Mouse (Mus musculus): ENCODE data around the gene Osbpl10. TPM values are rescaled to one million over a fixed set of nuclear protein-coding genes. Genes with fewer than 3 reads are reported as not detected.

Osbpl10 gene
- polyA plus RNA-seq, 1 experiment from 2014 or later, result 0.99 TPM

- 48% methylated on average over 6 of the region's 6 CpGs for WGBS
- no peak overlapping the region for H3K4me3 ChIP-seq
- H3K36me3 ChIP-seq (replicated peaks), result no peaks in the 10 kb centered on the region
- H3K9me3 ChIP-seq, result no peaks in the 10 kb centered on the region
- H3K27ac ChIP-seq, result no peak overlapping the region
- peaks cover 14% of the 10 kb centered on the region for H3K4me1 ChIP-seq
- DNase-seq (ENCODE audit: extremely low spot score, low spot score), result no peak
- no peaks in the 10 kb centered on the region for H3K27me3 ChIP-seq (ENCODE audit: poor library complexity, severe bottlenecking)
Measured at GRCm38 (mm10) chr9:115203136-115203535, 224.8 kb downstream of the Osbpl10 start.

- 14% methylated on average over 6 of the region's 6 CpGs for WGBS
- no peak for DNase-seq (ENCODE audit: extremely low spot score, low spot score)
- no peaks in the 10 kb centered on the region for H3K27me3 ChIP-seq (ENCODE audit: poor library complexity, severe bottlenecking)
- H3K4me3 ChIP-seq, result no peak overlapping the region
- H3K36me3 ChIP-seq (replicated peaks), result no peaks in the 10 kb centered on the region
- H3K9me3 ChIP-seq, result no peaks in the 10 kb centered on the region
- no peak overlapping the region for H3K27ac ChIP-seq
- peaks cover 14% of the 10 kb centered on the region for H3K4me1 ChIP-seq
Measured at GRCm38 (mm10) chr9:115205491-115205890, 227.1 kb downstream of the Osbpl10 start.

GRCm38 (mm10) chr9:115206219-115206618 lies 227.8 kb downstream of the Osbpl10 start:
- Histone ChIP-seq H3K27ac (no peak overlapping the region), H3K9me3 (no peaks in the 10 kb centered on the region), H3K27me3 (ENCODE audit: poor library complexity, severe bottlenecking) (no peaks in the 10 kb centered on the region), H3K36me3 (replicated peaks) (no peaks in the 10 kb centered on the region), H3K4me1 (peaks cover 14% of the 10 kb centered on the region), H3K4me3 (no peak overlapping the region)
- WGBS, result 77% methylated on average over 5 of the region's 5 CpGs
- no peak for DNase-seq (ENCODE audit: extremely low spot score, low spot score)

GRCm38 (mm10) chr9:115209737-115210136 lies 231.4 kb downstream of the Osbpl10 start:
- Histone ChIP-seq H3K27me3 (ENCODE audit: poor library complexity, severe bottlenecking) (no peaks in the 10 kb centered on the region), H3K4me1 (peaks cover 21% of the 10 kb centered on the region), H3K4me3 (no peak overlapping the region), H3K27ac (no peak overlapping the region), H3K36me3 (replicated peaks) (no peaks in the 10 kb centered on the region), H3K9me3 (no peaks in the 10 kb centered on the region)
- no peak for DNase-seq (ENCODE audit: extremely low spot score, low spot score)
- 91% methylated on average over 7 of the region's 7 CpGs for WGBS

GRCm38 (mm10) chr9:115210535-115210934 lies 232.2 kb downstream of the Osbpl10 start:
- peaks cover 23% of the 10 kb centered on the region for H3K4me1 ChIP-seq
- 89% methylated on average over 12 of the region's 12 CpGs for WGBS
- DNase-seq (ENCODE audit: extremely low spot score, low spot score), result no peak

GRCm38 (mm10) chr9:115213755-115214264 lies 235.4 kb downstream of the Osbpl10 start:
- H3K4me1 ChIP-seq, result peaks cover 33% of the 10 kb centered on the region
- no peak overlapping the region for H3K27ac ChIP-seq
- H3K9me3 ChIP-seq, result no peaks in the 10 kb centered on the region
- 91% methylated on average over 5 of the region's 5 CpGs for WGBS
- no peak for DNase-seq (ENCODE audit: extremely low spot score, low spot score)
- H3K4me3 ChIP-seq, result no peak overlapping the region
- no peaks in the 10 kb centered on the region for H3K36me3 ChIP-seq (replicated peaks)
- no peaks in the 10 kb centered on the region for H3K27me3 ChIP-seq (ENCODE audit: poor library complexity, severe bottlenecking)

More at GRCm38 (mm10) chr9:115210535-115210934, 232.2 kb downstream of the Osbpl10 start:
- Histone ChIP-seq H3K4me3 (no peak overlapping the region), H3K27me3 (ENCODE audit: poor library complexity, severe bottlenecking) (no peaks in the 10 kb centered on the region), H3K36me3 (replicated peaks) (no peaks in the 10 kb centered on the region), H3K27ac (no peak overlapping the region), H3K9me3 (no peaks in the 10 kb centered on the region)

- no peak for DNase-seq (ENCODE audit: extremely low spot score, low spot score)
- peaks cover 33% of the 10 kb centered on the region for H3K4me1 ChIP-seq
- H3K9me3 ChIP-seq, result no peaks in the 10 kb centered on the region
- WGBS, result 21% methylated on average over 7 of the region's 7 CpGs
- no peak overlapping the region for H3K4me3 ChIP-seq
- H3K27ac ChIP-seq, result peak overlapping the region; percentile 60; the same call in 1 of the 2 replicates
- no peaks in the 10 kb centered on the region for H3K36me3 ChIP-seq (replicated peaks)
- H3K27me3 ChIP-seq (ENCODE audit: poor library complexity, severe bottlenecking), result no peaks in the 10 kb centered on the region
Measured at GRCm38 (mm10) chr9:115214572-115215571, 236.5 kb downstream of the Osbpl10 start.

- Histone ChIP-seq H3K4me1 (peaks cover 33% of the 10 kb centered on the region), H3K4me3 (peak overlapping the region; percentile 38), H3K36me3 (replicated peaks) (no peaks in the 10 kb centered on the region), H3K27ac (peak overlapping the region; percentile 68), H3K9me3 (no peaks in the 10 kb centered on the region), H3K27me3 (ENCODE audit: poor library complexity, severe bottlenecking) (no peaks in the 10 kb centered on the region)
- 25% methylated on average over 21 of the region's 21 CpGs for WGBS
- DNase-seq (ENCODE audit: extremely low spot score, low spot score), result peak; percentile 53
Measured at GRCm38 (mm10) chr9:115215830-115216701, 237.7 kb downstream of the Osbpl10 start.

GRCm38 (mm10) chr9:115217984-115218383 lies 239.6 kb downstream of the Osbpl10 start:
- Histone ChIP-seq H3K27ac (no peak overlapping the region), H3K9me3 (no peaks in the 10 kb centered on the region), H3K4me3 (no peak overlapping the region), H3K27me3 (ENCODE audit: poor library complexity, severe bottlenecking) (no peaks in the 10 kb centered on the region), H3K36me3 (replicated peaks) (no peaks in the 10 kb centered on the region), H3K4me1 (peaks cover 33% of the 10 kb centered on the region)
- no peak for DNase-seq (ENCODE audit: extremely low spot score, low spot score)
- 33% methylated on average over 9 of the region's 9 CpGs for WGBS

GRCm38 (mm10) chr9:115220466-115220865 lies 242.1 kb downstream of the Osbpl10 start:
- WGBS, result 87% methylated on average over 7 of the region's 7 CpGs
- Histone ChIP-seq H3K4me3 (no peak overlapping the region), H3K9me3 (no peaks in the 10 kb centered on the region), H3K4me1 (peaks cover 29% of the 10 kb centered on the region), H3K27me3 (ENCODE audit: poor library complexity, severe bottlenecking) (no peaks in the 10 kb centered on the region), H3K27ac (no peak overlapping the region), H3K36me3 (replicated peaks) (no peaks in the 10 kb centered on the region)
- no peak for DNase-seq (ENCODE audit: extremely low spot score, low spot score)

- H3K36me3 ChIP-seq (replicated peaks), result no peaks in the 10 kb centered on the region
- no peak for DNase-seq (ENCODE audit: extremely low spot score, low spot score)
- H3K27me3 ChIP-seq (ENCODE audit: poor library complexity, severe bottlenecking), result no peaks in the 10 kb centered on the region
- no peak overlapping the region for H3K27ac ChIP-seq
- peaks cover 23% of the 10 kb centered on the region for H3K4me1 ChIP-seq
- no peak overlapping the region for H3K4me3 ChIP-seq
- 93% methylated on average over 7 of the region's 7 CpGs for WGBS
- H3K9me3 ChIP-seq, result no peaks in the 10 kb centered on the region
Measured at GRCm38 (mm10) chr9:115221265-115221664, 242.9 kb downstream of the Osbpl10 start.

- peak; percentile 23 for DNase-seq (ENCODE audit: extremely low spot score, low spot score)
- 24% methylated on average over 7 of the region's 7 CpGs for WGBS
Measured at GRCm38 (mm10) chr9:115224744-115225354, 246.5 kb downstream of the Osbpl10 start.

More at GRCm38 (mm10) chr9:115224744-115225354, 246.5 kb downstream of the Osbpl10 start:
- H3K4me1 ChIP-seq, result peaks cover 18% of the 10 kb centered on the region
- H3K9me3 ChIP-seq, result no peaks in the 10 kb centered on the region
- no peaks in the 10 kb centered on the region for H3K27me3 ChIP-seq (ENCODE audit: poor library complexity, severe bottlenecking)
- H3K36me3 ChIP-seq (replicated peaks), result no peaks in the 10 kb centered on the region
- no peak overlapping the region; the same call in 1 of the 2 replicates for H3K27ac ChIP-seq
- H3K4me3 ChIP-seq, result no peak overlapping the region

Data from forebrain, embryonic 10.5 days (tissue).